Mouse (Mus musculus): ENCODE data around the gene Cp. TPM values are rescaled to one million over a fixed set of nuclear protein-coding genes. Genes with fewer than 3 reads are reported as not detected.
"Not testable (repeated sequence)": the region's sequence is repeated elsewhere in the genome, so short reads cannot be mapped to it uniquely, and the experiment has no call there.

The Cp gene
- total RNA-seq, 2 experiments from 2014 or later = 4.7 to 5.2 TPM

GRCm38 (mm10) chr3:20004422-20004821 lies 47.6 kb downstream of the Cp start:
- intact Hi-C loops (cut with DNase I) = loop anchor here (5.0 kb wide), 1 partner anchor 102 kb away; no protein-coding TSS in a partner anchor
- DNase-seq = no peak

DNA sequence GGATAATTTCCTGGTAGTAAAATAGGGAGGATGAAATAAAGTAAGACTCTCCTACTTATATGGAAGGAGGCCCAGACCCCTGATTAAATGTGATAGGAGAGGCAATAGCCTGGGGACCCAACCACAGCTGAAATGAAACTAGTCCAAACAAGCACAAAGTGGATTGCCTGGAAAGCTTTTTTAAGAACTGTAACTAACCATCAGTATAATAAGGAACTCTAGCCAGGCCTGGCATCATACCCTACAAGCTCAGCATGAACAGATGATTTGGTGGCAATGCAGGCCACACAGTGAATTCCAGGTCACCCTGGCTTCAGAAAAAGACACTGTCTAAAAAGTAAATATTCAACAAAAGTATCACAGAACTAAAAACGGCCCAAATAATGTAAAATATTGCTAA lies 48.8 kb downstream of the Cp start:
- no peak for DNase-seq
- intact Hi-C loops (cut with DNase I) = no loop called here

DNA sequence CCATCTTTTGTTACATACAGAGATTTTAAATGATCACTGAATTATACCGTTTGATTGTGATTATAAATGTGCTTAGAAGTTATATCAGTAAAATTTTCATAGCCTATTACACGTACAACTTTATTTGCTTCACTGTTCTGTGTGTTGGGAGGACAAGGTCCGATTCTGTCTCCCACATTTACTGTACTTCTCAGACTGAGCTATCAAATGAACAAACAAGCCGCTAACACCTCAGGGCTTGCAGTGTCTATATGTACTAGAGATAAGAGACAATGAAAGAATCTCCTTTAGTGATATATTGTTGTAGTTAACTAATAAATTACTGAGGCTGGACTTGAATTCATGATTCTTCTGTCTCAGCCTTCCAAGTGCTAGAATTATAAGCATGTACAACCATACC lies 50.4 kb downstream of the Cp start:
- intact Hi-C loops (cut with DNase I) = no loop called here
- no peak for DNase-seq

- intact Hi-C loops (cut with DNase I) = no loop called here
- no peak for DNase-seq
Observed at GRCm38 (mm10) chr3:20007759-20008158, 50.9 kb downstream of the Cp start.

DNA sequence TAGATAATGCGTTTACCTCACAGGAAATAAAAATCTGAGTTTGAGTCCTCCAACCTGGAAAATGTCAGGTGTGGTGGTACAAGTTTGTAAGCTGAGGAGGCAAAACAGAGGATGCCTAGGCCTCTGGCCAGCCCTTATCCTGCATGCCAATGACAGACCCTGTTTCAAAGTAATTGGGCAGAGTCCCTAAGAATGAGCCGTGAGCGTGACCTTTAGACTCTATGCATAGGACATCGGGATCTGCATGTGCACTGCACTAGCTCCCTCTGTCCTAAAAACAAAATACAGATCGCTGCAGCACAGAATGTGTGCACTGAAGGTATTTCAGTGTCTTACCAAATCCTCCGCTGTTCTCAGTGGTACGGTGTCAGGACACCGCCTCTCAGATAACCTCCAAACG lies 53.6 kb downstream of the Cp start:
- no peak for DNase-seq
- intact Hi-C loops (cut with DNase I) = no loop called here

- intact Hi-C loops (cut with DNase I); DNase-seq: not testable (repeated sequence)
Observed at GRCm38 (mm10) chr3:20010905-20011304, 54.1 kb downstream of the Cp start.

GRCm38 (mm10) chr3:20014454-20014853 lies 57.6 kb downstream of the Cp start:
- intact Hi-C loops (cut with DNase I) = no loop called here
- DNase-seq = no peak

DNA sequence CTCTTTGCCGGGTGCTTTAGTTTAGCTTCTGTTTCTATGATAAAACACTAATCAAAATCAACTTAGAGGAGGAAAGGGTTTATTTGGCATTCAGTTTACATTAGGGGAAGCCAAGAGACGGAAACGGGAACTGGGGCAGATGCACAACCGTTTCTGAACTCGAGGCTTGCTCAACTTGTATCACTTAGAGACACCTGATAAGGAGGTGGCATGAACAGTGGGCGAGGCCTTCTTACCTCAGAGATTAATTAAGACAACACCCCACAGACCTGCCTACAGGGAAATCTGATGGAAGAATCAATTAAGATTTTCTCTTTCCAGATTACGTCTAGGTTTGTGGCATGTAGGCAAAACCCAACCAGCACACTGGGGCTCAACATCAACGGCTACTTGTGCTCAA lies 61.2 kb downstream of the Cp start:
- intact Hi-C loops (cut with DNase I) = no loop called here
- no peak for DNase-seq

DNA sequence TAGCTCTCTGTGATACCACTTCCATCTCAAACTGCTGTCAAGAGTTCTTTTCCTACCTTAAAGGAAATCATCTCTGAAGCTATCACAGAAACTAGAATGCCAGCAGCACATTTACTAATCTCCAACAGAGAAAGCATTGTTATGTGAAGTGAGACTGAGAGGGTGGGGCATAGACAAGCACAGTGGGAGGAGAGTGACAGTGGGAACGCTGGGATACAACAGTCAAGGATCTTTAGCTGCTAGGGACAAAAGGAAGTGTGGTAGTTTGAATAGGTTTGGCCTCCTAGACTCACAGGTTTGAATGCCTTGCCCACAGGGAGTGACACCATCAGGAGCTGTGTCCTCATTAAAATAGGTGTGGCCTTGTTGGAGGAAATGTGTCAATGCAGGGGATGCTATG lies 67.0 kb downstream of the Cp start:
- DNase-seq = no peak
- intact Hi-C loops (cut with DNase I) = no loop called here

GRCm38 (mm10) chr3:20026481-20026880 lies 69.6 kb downstream of the Cp start:
- intact Hi-C loops (cut with DNase I) = no loop called here

GRCm38 (mm10) chr3:20026996-20027689 lies 70.3 kb downstream of the Cp start:
- intact Hi-C loops (cut with DNase I) = no loop called here
- DNase-seq = no peak

More at GRCm38 (mm10) chr3:20026481-20026880, 69.6 kb downstream of the Cp start:
- DNase-seq = no peak

DNA sequence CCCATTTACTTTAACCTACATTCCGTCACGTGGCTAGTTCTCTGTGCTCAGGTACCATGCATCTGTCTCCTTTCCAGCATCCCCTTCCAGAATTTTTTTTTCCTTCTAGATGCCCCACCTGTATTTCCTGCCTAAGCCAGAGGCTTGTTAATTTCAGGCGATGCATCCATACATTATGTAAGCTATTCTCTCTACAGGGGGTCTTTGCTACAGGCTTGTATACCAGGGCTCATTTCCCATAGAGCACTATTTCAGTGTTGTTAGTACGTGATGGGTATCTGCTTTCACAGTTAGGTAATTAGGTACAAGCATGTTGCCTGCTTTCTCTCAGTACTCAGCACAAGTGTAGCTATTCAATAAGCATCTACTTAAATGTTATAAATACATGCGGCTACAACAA lies 70.9 kb downstream of the Cp start:
- DNase-seq = no peak
- intact Hi-C loops (cut with DNase I) = no loop called here

DNA sequence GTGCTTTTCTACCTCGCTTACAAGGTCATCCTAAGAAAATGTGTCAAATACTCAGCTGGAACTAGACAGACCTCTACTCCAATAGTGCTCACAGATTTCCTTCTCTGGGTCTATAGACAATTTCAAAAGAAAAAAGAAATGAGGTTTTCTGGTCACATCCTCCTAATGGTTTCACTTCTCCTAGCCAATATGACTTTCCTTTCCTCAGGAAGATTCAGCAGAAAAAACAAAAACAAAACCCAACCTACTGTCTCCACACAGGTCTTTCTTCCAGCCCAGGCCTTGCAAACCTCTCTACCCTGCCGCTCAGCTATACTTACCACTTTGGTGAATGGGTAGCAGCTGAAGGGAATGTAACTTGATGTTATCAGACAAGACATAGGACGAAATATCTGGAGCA lies 71.8 kb downstream of the Cp start:
- DNase-seq = no peak
- intact Hi-C loops (cut with DNase I) = no loop called here

DNA sequence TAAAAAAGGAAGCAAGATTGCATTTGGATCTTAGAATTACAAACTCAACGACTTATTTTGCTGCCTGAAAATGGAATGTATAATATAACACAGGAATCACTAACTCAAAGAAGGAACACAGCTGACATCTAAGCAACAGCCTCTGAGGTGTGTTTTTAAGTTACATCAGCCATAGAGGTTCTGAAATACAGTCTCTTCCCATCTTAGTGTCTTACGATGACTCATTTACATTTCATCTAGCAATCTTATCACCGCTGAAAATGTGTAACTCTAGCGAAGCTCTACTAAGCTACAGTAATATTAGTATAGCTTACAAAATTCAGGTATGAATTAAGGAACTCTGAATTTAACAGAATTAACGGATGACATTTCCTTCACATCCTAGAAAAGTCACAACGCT lies 74.0 kb downstream of the Cp start:
- DNase-seq = no peak
- intact Hi-C loops (cut with DNase I) = loop anchor here (5.0 kb wide), 1 partner anchor 166 kb away; no protein-coding TSS in a partner anchor

- no peak for DNase-seq
- intact Hi-C loops (cut with DNase I) = loop anchor here (5.0 kb wide), 1 partner anchor 163 kb away; no protein-coding TSS in a partner anchor
Observed at GRCm38 (mm10) chr3:20033761-20034718, 77.2 kb downstream of the Cp start.

DNA sequence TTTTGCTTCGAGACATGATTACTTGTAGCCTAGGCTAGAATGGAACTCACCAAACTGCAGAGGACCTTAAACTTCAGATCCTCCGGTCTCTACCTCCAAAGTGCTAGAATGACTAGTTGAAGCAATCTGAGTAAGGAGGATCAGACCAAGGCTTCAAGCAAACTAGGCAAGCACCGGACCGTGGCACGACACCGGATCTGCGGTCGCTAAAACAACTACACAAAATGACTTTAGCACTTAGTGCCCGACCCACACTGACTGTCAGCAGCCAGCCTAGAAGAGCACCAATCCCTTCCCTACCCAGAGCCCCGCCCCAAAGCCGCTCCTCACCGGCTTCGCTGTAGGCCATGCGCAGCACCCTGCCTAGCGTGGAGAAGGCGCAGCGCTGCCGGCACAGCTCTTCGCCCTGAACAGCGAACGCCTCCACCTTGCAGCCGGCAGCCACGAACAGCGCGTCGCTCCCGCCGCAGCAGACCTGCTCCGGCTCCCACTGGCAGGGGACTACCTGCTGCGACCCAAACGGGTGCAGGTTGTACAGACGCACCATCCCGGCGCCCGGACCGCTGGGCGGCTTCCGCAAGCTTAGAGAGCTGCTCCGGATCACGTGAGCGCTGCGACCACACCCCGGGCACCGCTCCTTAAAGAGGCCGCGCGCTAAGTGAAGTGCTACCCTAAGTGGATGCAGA lies 78.0 kb downstream of the Cp start, which contains the start of gene Hps3:
Gene Hps3, minus strand, starts transcription at position 597 of the 686 bp plus-strand sequence.
- peak; percentile 79 to 82 for DNase-seq
- intact Hi-C loops (cut with DNase I) = loop anchor here (5.0 kb wide), 1 partner anchor 162 kb away; no protein-coding TSS in a partner anchor

DNA sequence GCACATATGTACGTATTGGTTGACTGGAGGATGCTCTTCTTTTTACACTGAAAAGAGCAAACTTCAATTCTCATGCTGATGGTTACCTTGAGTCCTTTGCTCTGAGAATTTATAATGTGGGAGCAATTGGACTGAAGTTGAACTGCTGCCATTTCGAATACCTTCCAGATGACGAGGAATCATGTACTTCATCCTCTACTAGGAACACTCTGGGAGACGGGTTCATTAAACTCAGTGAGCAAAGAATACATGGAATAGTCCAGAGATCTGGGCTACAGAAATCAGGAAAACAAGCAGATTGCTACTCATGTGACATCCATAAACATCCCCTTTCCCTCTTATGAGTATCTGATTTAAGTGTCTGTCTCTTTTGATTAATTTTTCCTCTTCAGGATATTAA lies 79.2 kb downstream of the Cp start:
- no peak for DNase-seq
- intact Hi-C loops (cut with DNase I) = no loop called here

DNA sequence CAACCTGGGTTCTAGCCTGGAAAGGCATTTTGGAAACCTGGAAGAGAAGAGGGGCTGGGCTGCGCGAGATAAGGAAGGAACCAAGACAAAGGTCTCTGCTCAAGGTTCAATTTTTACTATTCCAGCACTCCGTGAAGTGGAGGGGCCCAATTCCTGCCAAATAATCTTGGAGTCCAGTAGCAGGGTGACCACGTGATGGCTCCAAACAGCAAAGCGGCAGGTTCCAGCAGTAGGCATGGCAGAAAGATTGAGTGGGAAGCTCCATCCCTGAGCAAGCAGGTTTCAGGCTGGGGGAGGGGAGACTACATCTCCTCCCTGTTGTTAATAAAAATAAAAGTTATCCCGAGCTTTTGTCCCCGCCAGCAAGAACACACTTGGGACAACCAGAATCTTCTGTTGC lies 84.6 kb downstream of the Cp start:
- DNase-seq; intact Hi-C loops (cut with DNase I): not testable (repeated sequence)

DNA sequence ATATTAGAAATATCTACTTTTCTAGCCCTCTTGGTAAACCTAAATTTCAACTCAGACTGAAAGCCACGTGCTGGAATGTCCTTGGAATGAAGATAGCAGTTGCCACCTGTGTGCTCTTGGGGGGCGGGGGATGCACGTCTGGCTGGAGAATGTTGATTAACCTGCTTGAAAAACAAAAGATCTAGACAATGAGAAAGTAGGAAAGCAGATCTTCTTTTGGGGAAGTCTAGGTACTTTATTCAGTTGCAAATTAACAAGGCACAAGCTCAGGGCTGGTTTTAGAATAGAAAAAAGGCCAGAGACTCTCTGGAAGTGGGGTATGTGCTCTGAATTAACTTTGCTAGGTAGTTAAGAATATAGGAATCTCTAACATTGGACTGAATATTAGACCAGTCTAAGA lies 87.9 kb downstream of the Cp start:
- DNase-seq; intact Hi-C loops (cut with DNase I): not testable (repeated sequence)

DNA sequence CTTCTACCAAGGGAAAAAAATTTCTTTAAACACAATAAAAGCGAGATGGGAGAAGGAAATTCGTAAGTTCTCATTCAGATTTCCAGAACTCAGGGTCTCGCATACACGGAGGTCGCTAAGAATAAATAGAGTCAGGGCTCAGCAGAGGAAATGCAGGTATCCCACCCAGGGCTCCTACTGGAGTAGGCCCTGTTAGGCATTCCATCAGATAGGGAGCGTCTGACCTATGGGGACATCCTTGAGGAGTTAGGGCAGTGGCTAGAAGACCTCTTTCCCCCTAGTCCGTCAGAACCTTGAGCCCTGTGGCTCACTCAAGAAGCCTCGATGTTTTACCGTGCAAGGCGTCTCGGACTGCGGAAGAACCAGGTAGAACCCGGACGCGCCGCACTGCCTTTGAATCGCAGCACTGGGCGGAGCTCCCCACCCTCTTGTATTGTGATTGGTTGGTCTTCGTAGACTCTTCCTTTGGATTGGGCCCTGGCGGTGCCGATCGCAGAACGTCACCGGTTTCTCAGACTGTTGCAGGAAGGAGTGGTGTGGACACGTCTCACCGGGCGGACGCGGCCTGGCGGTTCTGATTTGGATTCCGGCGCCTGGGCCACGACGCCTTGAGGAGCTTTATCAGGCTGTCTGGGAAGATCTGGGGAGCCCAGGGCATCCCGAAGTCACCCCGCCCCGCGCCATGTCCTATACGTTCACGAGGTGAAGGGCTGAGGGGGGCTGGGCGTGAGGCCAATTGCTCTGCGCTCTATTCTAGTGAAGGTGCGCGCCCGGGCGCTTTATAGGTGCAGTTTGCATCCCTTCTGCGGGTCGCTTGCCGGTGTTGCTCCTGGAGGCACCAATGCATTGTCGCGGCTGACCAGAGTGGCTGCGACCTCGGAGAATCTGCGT lies 100.7 kb downstream of the Cp start, which contains the start of gene Hltf:
Gene Hltf, plus strand, starts transcription at position 506 of the 891 bp plus-strand sequence.
- DNase-seq = peak; percentile 87 to 96
- intact Hi-C loops (cut with DNase I) = no loop called here
